In the genomic region with DNA sequence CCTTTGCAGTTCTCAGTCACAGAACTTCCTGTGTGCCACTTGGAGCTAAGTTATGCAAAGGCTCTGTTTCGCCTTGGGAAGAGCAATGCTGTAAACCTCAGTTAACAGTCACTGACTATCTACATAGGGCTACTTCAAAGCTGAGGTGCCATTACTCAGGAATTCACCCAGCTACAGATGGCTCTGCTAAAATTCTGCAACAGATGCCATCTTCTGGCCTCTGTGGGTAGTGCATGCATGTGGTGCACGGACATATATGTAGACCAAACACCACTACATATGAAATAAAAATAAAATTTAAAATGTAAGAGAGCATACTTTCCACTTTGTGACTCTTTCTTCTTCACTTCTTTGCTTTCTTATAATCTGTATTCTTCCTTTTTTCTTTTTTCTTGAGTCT, we compare ENCODE assay signal across 9 mouse cellular contexts. TPM values are rescaled to one million over a fixed set of nuclear protein-coding genes. Genes with fewer than 3 reads are reported as not detected.
DNase-seq lines count a peak whose midpoint lies in the region; ATAC-seq and TF ChIP-seq lines count a peak whose summit lies in the region.
"Had no signal": no experiment of that assay in that cellular context is flagged by ENCODE, and none has a peak within 500 bp of the region (broad histone marks: within the 10 kb centered on the region; RNA-seq: fewer than 3 reads in every experiment).

No protein-coding gene starts in this region.

- H3K4me1 ChIP-seq in forebrain, postnatal 0 days (ENCODE audit: insufficient read depth) = no peaks in the 10 kb centered on the region
- H3K4me1 ChIP-seq in lung, adult 2 months (ENCODE audit: control insufficient read depth, insufficient read depth, low read length) = no peaks in the 10 kb centered on the region
- H3K4me1 ChIP-seq: liver, embryonic 13.5 days had no signal

- no peak overlapping the region for H3K4me2 ChIP-seq in forebrain, postnatal 0 days (ENCODE audit: low read depth)
- H3K4me2 ChIP-seq: liver, embryonic 13.5 days had no signal

- H3K27ac ChIP-seq in forebrain, postnatal 0 days (ENCODE audit: low read depth, low read length) = no peak overlapping the region
- H3K27ac ChIP-seq: liver, embryonic 13.5 days had no signal

- H3K9me3 ChIP-seq in forebrain, postnatal 0 days (ENCODE audit: low read length) = no peaks in the 10 kb centered on the region
- H3K9me3 ChIP-seq: liver, embryonic 13.5 days had no signal

- no peaks in the 10 kb centered on the region for H3K27me3 ChIP-seq in forebrain, postnatal 0 days (ENCODE audit: insufficient read depth, low read length)
- H3K27me3 ChIP-seq: liver, embryonic 13.5 days had no signal

- TF ChIP-seq CTCF in brain, embryonic 14.5 days (IDR thresholded peaks at IDR 0.05; ENCODE audit: borderline replicate concordance, extremely low read depth, insufficient read depth, insufficient read length) = peak; percentile 75; the same call in 1 of the 2 replicates
- TF ChIP-seq CTCF in forebrain, postnatal 0 days (IDR thresholded peaks at IDR 0.05; ENCODE audit: low read depth) = peak; percentile 75
- peak; percentile 47; the same call in 1 of the 2 replicates for TF ChIP-seq CTCF in lung, adult 2 months (IDR thresholded peaks at IDR 0.05; ENCODE audit: insufficient read depth, low read length)

- no peak; the same call in 1 of the 2 replicates for ATAC-seq in cerebellum, adult (ENCODE audit: insufficient number of reproducible peaks, low FRiP score, low TSS enrichment)
- peak; percentile 56 for ATAC-seq in CD4-positive, CD25-positive, alpha-beta regulatory T cell, adult 4 months
- ATAC-seq in forebrain, postnatal 0 days = peak; percentile 56

- H3K9ac ChIP-seq in forebrain, postnatal 0 days = no peak overlapping the region
- H3K9ac ChIP-seq: liver, embryonic 13.5 days had no signal

- 37% methylated on average over 2 of the region's 2 CpGs for WGBS in forebrain, postnatal 0 days
- 19% methylated on average over 2 of the region's 2 CpGs for WGBS in lung, adult 2 months

- TF ChIP-seq POLR2A in brain, embryonic 14.5 days (IDR thresholded peaks at IDR 0.05; ENCODE audit: borderline replicate concordance, extremely low read depth, insufficient read depth, insufficient read length, poor library complexity, severe bottlenecking) = no peak
- TF ChIP-seq POLR2A in lung, adult 2 months (IDR thresholded peaks at IDR 0.05; ENCODE audit: borderline replicate concordance, extremely low read depth, low read depth, low read length) = no peak

- DNase-seq in cerebellum, adult 11 months = peak; percentile 59
- peak; percentile 82 for DNase-seq in brain, embryonic 14.5 days (ENCODE audit: low read depth)
- DNase-seq in forebrain, postnatal 0 days = peak; percentile 78
- peak; percentile 67 for DNase-seq in kidney, postnatal 14 days
- DNase-seq in lung, adult 2 months = peak; percentile 48
- peak; percentile 30 for DNase-seq in skeletal muscle tissue, adult 2 months (ENCODE audit: low read depth, low spot score)
- DNase-seq: liver, embryonic 13.5 days had no signal

- H3K4me3 ChIP-seq in forebrain, postnatal 0 days (ENCODE audit: low read depth, low read length) = no peak overlapping the region
- no peak overlapping the region for H3K4me3 ChIP-seq in lung, adult 2 months (replicated peaks; ENCODE audit: extremely low read depth, low read depth, low read length)
- H3K4me3 ChIP-seq: liver, embryonic 13.5 days had no signal

- H3K36me3 ChIP-seq in forebrain, postnatal 0 days (ENCODE audit: insufficient read depth) = no peaks in the 10 kb centered on the region
- H3K36me3 ChIP-seq: liver, embryonic 13.5 days had no signal

RNA-seq across cellular contexts. Expression of gene Krt25, which starts 15.2 kb away (rescaled TPM):
- polyA plus RNA-seq in CD4-positive, CD25-positive, alpha-beta regulatory T cell, adult 4 months (2017; shearing (Covaris generic)) = not detected
- polyA plus RNA-seq in brain, embryonic 14.5 days (2012; rRNA removed) = 0.04 and 0.05 TPM in 2 replicates
- not detected in 2 replicates for total RNA-seq in forebrain, postnatal 0 days (2014; rRNA removed)
- 0.11 and 0.24 TPM in 2 replicates for polyA plus RNA-seq in forebrain, postnatal 0 days (2015; fragmentation: Nextera tagmentation; extraction: Ambion mirVana)
- polyA plus RNA-seq in lung, adult 2 months (2012; rRNA removed) = not detected in 2 replicates
- polyA plus RNA-seq: liver, embryonic 13.5 days had no signal

RNA-seq across cellular contexts. Expression of gene Krt24, which starts 22.5 kb away (rescaled TPM):
- not detected for polyA plus RNA-seq in CD4-positive, CD25-positive, alpha-beta regulatory T cell, adult 4 months (2017; shearing (Covaris generic))
- 0.08 TPM in 1 of 2 replicates, not detected in the other for polyA plus RNA-seq in brain, embryonic 14.5 days (2012; rRNA removed)
- total RNA-seq in forebrain, postnatal 0 days (2014; rRNA removed) = 0.15 TPM in 1 of 2 replicates, not detected in the other
- 0.08 TPM in 2 replicates for polyA plus RNA-seq in forebrain, postnatal 0 days (2015; fragmentation: Nextera tagmentation; extraction: Ambion mirVana)
- polyA plus RNA-seq in lung, adult 2 months (2012; rRNA removed) = not detected in 2 replicates
- polyA plus RNA-seq: liver, embryonic 13.5 days had no signal

RNA-seq across cellular contexts. Expression of gene Krt26, which starts 30.2 kb away (rescaled TPM):
- not detected for polyA plus RNA-seq in CD4-positive, CD25-positive, alpha-beta regulatory T cell, adult 4 months (2017; shearing (Covaris generic))
- polyA plus RNA-seq in brain, embryonic 14.5 days (2012; rRNA removed) = 0.06 and 0.08 TPM in 2 replicates
- 0.14 TPM in 1 of 2 replicates, not detected in the other for total RNA-seq in forebrain, postnatal 0 days (2014; rRNA removed)
- 0.12 and 0.15 TPM in 2 replicates for polyA plus RNA-seq in forebrain, postnatal 0 days (2015; fragmentation: Nextera tagmentation; extraction: Ambion mirVana)
- not detected in 2 replicates for polyA plus RNA-seq in lung, adult 2 months (2012; rRNA removed)
- polyA plus RNA-seq: liver, embryonic 13.5 days had no signal

RNA-seq across cellular contexts. Expression of gene Krt27, which starts 43.3 kb away (rescaled TPM):
- polyA plus RNA-seq in CD4-positive, CD25-positive, alpha-beta regulatory T cell, adult 4 months (2017; shearing (Covaris generic)) = not detected
- polyA plus RNA-seq in brain, embryonic 14.5 days (2012; rRNA removed) = 0.05 TPM in 1 of 2 replicates, not detected in the other
- total RNA-seq in forebrain, postnatal 0 days (2014; rRNA removed) = 0.23 TPM in 1 of 2 replicates, not detected in the other
- 0.10 TPM in 1 of 2 replicates, not detected in the other for polyA plus RNA-seq in forebrain, postnatal 0 days (2015; fragmentation: Nextera tagmentation; extraction: Ambion mirVana)
- polyA plus RNA-seq in lung, adult 2 months (2012; rRNA removed) = not detected in 2 replicates
- polyA plus RNA-seq: liver, embryonic 13.5 days had no signal

Comparison
In these comparisons a context has a peak if more than half of its experiments do, and no peak if none do; other contexts are left out.
1. DNase-seq: peak in every context shown above with its lines; median percentile 82 in brain, embryonic 14.5 days; 78 in forebrain, postnatal 0 days; 67 in kidney, postnatal 14 days; 59 in cerebellum, adult 11 months; 48 in lung, adult 2 months; 30 in skeletal muscle tissue, adult 2 months.